Mouse (Mus musculus) gastrocnemius, postnatal 25 days (tissue): ENCODE measurements around the gene Gm11037. TPM values are rescaled to one million over a fixed set of nuclear protein-coding genes. Genes with fewer than 3 reads are reported as not detected.

Experiments used
- DNase-seq: peaks from one replicate; pipeline ENCODE4 v3.0.0; 2022
- total RNA-seq, 2 experiments: library from RNA; stranded (reverse); gene quantifications; 1 replicate in 1 of 2; 2 replicates in 1 of 2; pipeline ENCODE4 v1.2.3; 2021

The Gm11037 gene
- total RNA-seq, 2 experiments from 2014 or later: not detected

- DNase-seq: no peak
Measured at GRCm38 (mm10) chr2:131128636-131129157, 4.6 kb upstream of the Gm11037 start.

GRCm38 (mm10) chr2:131129836-131130235, 3.5 kb upstream of the Gm11037 start:
- DNase-seq: no peak

DNA sequence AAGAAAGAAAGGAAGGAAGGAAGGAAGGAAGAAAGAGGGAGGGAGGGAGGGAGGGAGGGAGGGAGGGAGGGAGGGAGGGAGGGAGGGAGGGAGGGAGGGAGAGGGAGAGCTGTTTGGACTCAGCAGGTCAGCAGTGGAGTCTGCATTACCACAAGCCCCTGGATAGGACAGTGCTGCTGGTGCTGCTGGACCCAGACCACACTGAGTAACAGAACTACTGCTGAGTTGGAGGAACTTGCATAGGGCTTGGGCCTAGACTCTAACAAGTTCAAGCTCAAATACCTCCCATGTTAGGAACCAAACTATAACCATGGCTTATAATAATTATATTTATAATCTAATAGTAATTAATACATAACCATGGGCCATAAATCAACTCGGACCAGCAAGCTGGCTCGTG, 2.4 kb upstream of the Gm11037 start:
- no peak for DNase-seq

DNA sequence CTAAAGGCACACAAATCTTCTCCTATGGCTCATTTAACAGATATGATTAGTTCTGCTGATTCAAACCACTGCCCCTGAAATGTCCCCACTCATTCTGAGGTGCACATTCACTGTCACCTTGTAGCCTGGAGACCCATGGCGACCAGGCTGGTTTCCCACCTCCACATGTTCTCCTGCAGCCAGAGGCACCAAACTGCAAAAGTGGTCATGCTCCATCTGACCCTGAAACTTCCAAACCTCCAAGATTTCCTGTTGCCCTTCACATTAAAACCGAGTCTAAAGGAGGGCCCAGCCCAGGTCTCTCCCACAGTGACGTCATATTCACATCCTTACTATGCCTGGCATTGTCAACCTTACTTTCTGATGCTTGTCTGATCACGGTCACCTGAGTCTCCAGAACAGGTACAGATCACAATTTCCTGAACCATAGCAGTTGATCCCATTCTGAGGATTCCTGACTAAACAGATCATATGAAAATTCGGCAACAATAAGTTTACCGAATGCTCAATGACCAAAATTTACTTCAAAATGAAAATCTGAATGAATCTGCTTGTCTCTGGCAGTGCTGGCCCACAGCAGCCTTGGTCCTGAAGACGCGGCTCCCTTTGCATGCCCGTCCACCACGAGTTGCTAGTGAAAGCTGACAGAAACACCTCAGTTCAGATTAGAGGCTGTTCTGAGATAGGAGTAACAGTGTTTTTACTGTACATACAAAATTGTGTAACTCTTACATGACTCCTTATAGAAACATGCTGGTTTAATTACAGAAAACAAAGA, 997 bp upstream of the Gm11037 start:
- DNase-seq: no peak

- DNase-seq: peak; percentile 55
Measured at GRCm38 (mm10) chr2:131134381-131134780, 1.1 kb downstream of the Gm11037 start.

DNA sequence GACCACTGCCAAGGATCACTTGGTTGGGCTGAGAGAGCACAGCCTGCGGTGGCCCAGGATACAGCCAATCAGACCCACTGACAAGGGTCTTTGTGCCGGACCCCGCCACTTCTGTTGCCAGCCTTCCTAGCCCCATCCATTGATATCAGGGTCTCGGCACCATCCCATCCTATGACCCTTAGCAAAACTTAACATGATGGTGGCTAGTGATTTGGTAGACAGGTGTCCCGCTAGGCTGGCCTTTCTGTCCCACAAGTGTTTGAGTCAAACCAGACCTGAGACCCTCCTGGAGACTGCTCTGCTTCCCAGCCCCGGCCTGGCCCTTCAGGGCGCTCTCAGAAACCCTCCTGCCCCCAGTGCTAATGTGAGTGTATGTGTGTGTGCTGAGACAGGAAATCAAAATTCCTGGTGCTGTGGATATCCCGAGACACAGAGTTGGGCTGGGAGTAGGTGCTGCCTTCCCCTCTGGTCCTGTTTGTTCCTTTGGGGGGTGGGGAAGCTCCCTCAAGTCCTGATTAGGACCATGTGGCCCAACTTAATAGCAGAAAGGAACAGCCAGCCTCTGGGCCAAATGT, 1.6 kb downstream of the Gm11037 start:
- DNase-seq: peak; percentile 18

DNA sequence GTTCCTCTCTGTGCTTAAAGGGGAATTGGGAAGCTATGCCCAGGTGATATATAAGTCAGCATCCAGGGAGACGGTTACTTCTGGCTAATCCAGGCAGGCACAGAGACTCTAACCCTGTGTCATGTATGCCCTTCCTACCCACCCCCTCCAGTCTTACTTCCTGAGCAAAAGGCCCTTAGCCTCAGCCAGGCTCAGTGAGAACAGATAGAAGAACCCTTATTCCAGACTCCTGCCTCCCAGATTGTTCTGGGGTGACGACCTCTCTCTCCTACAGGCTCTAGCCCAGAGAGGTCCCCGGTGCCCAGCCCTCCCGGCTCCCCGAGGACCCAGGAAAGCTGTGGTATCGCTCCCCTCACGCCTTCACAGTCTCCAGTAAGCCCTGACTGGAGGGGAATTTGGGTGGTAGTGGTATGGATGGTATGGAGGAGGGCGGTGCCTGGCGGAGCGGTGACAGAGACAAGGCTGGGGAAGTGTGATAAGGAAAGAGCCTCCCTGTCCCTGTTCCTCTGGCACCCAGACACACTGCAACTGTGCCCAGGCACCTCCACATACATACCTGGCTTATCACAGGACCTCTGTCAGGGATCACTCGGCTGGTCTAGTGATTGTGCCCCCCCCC, 2.3 kb downstream of the Gm11037 start:
- DNase-seq: no peak

DNA sequence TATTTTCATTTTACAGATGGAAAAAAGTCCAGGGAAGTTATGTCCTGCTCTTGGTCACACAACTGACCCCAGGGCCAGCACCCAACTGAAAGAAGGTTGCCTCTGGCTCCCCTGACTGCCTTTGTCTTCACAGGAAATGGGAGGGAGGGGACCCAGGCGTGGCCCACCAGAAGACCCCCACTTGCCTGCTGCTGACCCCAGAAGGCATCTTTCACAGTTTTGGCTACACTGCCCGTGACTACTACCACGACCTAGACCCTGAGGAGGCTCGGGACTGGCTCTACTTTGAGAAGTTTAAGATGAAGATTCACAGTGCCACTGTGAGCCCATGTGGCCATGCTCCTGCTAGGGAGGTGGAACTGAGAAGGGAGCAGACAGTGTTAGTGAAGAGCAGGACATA, 5.0 kb downstream of the Gm11037 start:
- DNase-seq: peak; percentile 4

- peak; percentile 3 for DNase-seq
Measured at GRCm38 (mm10) chr2:131138760-131139159, 5.5 kb downstream of the Gm11037 start.

GRCm38 (mm10) chr2:131139287-131139686, 6.0 kb downstream of the Gm11037 start:
- DNase-seq: peak; percentile 3

DNA sequence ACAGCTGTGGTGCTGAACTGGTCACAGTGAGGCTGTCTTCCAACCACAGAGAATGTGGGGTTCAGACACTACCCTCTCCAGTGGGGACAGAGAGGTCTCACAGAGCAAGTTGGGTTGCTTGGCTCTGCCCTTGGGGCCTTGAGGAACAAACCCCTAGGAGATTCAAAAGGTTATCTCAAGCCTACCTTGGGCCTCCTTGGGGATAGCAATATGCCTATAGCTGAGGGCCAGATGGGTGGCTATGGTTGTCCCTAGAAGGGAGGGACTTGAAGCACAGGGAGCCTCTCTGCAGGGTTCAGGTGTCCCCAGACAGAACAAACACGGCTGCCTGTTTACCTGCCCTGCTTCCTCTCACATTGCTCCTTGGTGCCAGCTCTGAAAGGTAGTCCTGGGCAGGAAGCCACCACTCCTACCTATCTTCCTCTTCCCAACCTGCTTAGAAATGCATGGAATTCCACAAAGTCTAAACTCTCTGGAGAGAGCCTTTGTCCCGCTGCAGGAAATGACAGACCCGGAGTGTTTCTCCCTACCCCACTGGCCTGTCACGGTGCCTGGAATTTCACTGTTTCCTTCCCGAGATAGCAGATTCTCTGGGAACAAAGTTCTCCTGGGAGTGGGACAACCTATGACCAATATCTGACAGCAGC, 6.7 kb downstream of the Gm11037 start:
- no peak for DNase-seq

DNA sequence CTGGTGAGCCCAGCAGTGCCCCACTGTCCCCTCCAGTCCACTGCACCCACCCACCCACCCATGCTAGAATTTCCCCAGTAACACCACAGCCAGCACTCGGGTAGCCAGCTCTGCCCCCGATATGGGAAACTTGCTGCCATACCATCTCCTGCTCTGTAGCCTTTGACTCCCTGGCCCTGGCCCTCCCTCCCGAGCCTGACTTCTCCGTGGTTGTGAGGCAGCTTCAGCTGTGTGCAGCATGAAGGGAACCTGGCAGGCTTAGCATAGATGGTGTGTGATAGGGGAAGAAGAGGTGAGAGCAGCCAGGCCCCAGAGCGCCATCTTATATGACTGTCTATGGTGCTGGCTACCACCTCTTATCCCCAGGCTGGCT, 7.2 kb downstream of the Gm11037 start:
- DNase-seq: no peak

- DNase-seq: no peak
Measured at GRCm38 (mm10) chr2:131141336-131141986, 8.2 kb downstream of the Gm11037 start.

DNA sequence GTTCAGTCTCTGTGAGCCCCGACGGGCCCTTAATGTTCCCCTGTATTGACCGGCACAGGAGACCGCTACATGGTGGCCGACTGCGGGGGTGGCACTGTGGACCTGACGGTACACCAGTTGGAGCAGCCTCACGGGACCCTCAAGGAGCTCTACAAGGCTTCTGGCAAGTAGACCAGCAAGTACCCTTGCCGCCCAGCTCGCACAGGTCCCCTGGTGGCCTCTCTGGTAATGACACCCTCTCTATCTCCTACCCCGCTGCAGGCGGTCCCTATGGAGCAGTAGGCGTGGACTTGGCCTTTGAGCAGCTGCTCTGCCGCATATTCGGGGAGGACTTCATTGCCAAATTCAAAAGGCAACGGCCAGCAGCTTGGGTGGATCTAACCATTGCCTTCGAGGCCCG, 9.3 kb downstream of the Gm11037 start:
- DNase-seq: peak; percentile 75

GRCm38 (mm10) chr2:131143007-131143780, 9.9 kb downstream of the Gm11037 start:
- no peak for DNase-seq

GRCm38 (mm10) chr2:131145121-131145520, 11.8 kb downstream of the Gm11037 start:
- DNase-seq: no peak

DNA sequence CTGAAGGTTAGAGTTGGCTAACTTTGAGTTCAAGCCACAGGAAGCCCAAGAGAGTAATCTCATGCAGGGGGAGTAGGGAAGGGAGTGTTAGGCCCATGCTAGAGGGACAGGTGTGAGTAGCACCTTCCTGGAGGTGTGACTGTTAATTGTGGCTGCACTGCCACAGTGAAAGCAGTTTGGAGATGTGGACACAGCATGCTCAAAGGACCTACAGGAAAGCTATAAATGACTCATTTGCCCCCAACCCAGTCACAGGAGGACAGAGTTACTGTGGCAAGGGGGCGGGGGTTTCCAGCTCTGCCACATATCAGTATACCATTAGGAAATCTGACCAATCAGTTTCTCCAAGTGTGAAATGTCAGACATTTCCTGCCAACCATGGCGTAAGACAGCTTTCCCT, 12.2 kb downstream of the Gm11037 start:
- no peak for DNase-seq

DNA sequence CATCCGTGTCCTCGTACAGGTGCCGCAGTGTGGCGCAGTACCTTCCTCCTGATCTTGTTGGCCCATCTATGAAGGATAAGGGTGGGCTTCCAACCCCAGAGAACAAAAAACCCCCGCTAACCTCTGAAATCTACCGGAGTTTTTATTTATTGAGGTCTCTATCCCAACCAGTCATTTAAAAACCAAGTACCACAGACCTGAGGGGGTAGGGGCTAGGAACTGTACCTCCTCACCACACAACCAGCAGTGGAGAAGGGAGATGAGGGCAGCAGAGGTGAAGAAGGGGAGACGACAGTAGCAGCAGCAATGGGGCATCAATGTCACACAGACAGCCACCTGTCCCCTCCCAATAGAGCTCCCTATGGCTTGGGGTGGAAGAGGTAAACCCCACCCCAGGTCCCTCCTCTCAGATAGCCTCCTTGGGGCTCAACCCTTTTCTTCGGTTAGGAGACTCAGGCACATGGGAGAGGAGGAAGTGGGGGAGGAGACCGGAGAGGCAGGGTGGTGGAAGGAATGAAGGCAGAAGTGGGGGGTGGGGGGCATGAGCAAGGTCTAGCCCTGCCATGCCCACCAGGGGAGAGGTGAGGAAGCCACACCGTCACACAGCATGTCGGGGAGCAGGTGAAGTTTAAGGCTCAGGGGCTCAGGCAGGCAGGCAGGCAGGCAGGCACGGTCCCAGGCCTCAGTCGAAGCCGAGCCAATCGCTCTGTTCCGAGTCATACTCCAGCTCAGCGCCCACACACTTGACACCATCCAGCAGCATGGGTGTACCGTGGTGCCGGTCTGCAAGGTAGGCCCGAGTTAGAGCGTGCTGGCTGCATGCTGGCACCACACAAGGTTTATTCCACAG, 13.1 kb downstream of the Gm11037 start:
- DNase-seq: no peak

DNA sequence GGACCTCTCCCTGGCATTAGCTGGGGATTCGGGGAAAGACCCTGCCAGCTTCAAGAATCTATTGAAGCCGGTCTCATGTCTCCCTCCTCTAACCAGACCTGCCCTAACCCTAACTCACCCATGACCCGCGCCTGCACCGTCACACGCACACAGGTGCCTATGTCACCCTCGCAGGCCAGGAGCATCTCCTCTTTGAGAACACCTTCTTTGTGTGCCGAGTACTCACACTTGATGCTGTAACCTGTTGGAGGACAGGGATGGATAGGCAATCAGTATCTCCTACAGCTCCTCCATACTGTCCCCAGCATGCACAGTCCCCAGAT, 13.7 kb downstream of the Gm11037 start:
- DNase-seq: no peak

GRCm38 (mm10) chr2:131148353-131149253, 15.3 kb downstream of the Gm11037 start:
- no peak for DNase-seq
